Mouse (Mus musculus) ZHBTc4 (cell line): Measurements from ENCODE around the gene Afap1.

Experiments used
- DNase-seq: peaks from one replicate; pipeline ENCODE4 v3.0.0-alpha.2; 2011; ENCODE audit warnings: low read depth, low spot score

Gene Afap1

GRCm38 (mm10) chr5:36040398-36041235 lies 147.5 kb downstream of the Afap1 start:
- DNase-seq: no peak

GRCm38 (mm10) chr5:36041236-36041562 lies 148.1 kb downstream of the Afap1 start:
- no peak for DNase-seq

- no peak for DNase-seq
Measured at GRCm38 (mm10) chr5:36041756-36042155, 148.6 kb downstream of the Afap1 start.

GRCm38 (mm10) chr5:36043154-36043553 lies 150.0 kb downstream of the Afap1 start:
- no peak for DNase-seq
